Mouse (Mus musculus) heart, embryonic 14.5 days (tissue): Measurements from ENCODE around the gene Efna5. TPM values are rescaled to one million over a fixed set of nuclear protein-coding genes. Genes with fewer than 3 reads are reported as not detected.

ENCODE experiments used
- ATAC-seq: fragments of 200-750 bp; cut with Nextera tagmentation; 2 replicates; pipeline ENCODE4 v1.8.0; 2017; ENCODE audit warnings: low read depth, moderate TSS enrichment; ENCODE audit not compliant: insufficient number of reproducible peaks, insufficient read depth, low FRiP score
- H3K27ac ChIP-seq, 2 experiments: fragments of 200-500 bp in 1 of 2; fragments of 300-500 bp in 1 of 2; sonication (generic) in 1 of 2; replicated peaks in 1 of 2; 2 replicates each; pipeline ENCODE4 v1.5.1; 2012 to 2014; ENCODE audit warnings: low read depth in 2 of 2, low read length in 2 of 2, control low read depth in 1 of 2, mild to moderate bottlenecking in 1 of 2, mixed read lengths in 1 of 2; ENCODE audit not compliant: control insufficient read depth in 1 of 2, insufficient read depth in 1 of 2
- H3K27me3 ChIP-seq: fragments of 300-500 bp; sonication (generic); 2 replicates; pipeline ENCODE4 v1.6.1; 2014; ENCODE audit warnings: mild to moderate bottlenecking, low read length, control low read depth; ENCODE audit not compliant: control insufficient read depth, insufficient read depth
- H3K36me3 ChIP-seq: fragments of 300-500 bp; sonication (generic); 2 replicates; pipeline ENCODE4 v1.6.1; 2014; ENCODE audit warnings: mild to moderate bottlenecking, control low read depth, low read length, mixed read lengths; ENCODE audit not compliant: control insufficient read depth, insufficient read depth
- H3K4me1 ChIP-seq, 2 experiments: fragments of 200-500 bp in 1 of 2; fragments of 300-500 bp in 1 of 2; sonication (generic) in 1 of 2; 2 replicates each; pipeline ENCODE4 v1.6.1; 2012 to 2014; ENCODE audit warnings: low read length in 2 of 2, control low read depth in 1 of 2, mixed read lengths in 1 of 2; ENCODE audit not compliant: control insufficient read depth in 2 of 2, insufficient read depth in 2 of 2
- H3K4me2 ChIP-seq: fragments of 300-500 bp; sonication (generic); 2 replicates; pipeline ENCODE4 v1.6.1; 2014; ENCODE audit warnings: mild to moderate bottlenecking, low read length
- H3K4me3 ChIP-seq, 2 experiments: fragments of 200-500 bp in 1 of 2; fragments of 300-500 bp in 1 of 2; sonication (generic) in 1 of 2; 2 replicates each; pipeline ENCODE4 v1.5.1; 2012 to 2014; ENCODE audit warnings: low read length in 2 of 2, mild to moderate bottlenecking in 2 of 2, control low read depth in 1 of 2, low read depth in 1 of 2, moderate library complexity in 1 of 2; ENCODE audit not compliant: control insufficient read depth in 1 of 2, insufficient read depth in 1 of 2
- H3K9ac ChIP-seq: fragments of 300-500 bp; sonication (generic); 2 replicates; pipeline ENCODE4 v1.6.1; 2014; ENCODE audit warnings: mild to moderate bottlenecking, low read length
- H3K9me3 ChIP-seq: fragments of 300-500 bp; sonication (generic); 2 replicates; pipeline ENCODE4 v1.6.1; 2016; ENCODE audit warnings: low read length, control low read depth; ENCODE audit not compliant: control insufficient read depth
- WGBS: fragments of 180-500 bp; shearing (Covaris S2); extraction: QIAGEN DNeasy Blood & Tissue Kit; methylation state at CpG from one replicate; pipeline ENCODE4 v1.1.7; 2014; 5-methylcytosine and 5-hydroxymethylcytosine counted together
- polyA plus RNA-seq: library from polyadenylated mRNA; unstranded; fragments of >200 nt; fragmentation: Nextera tagmentation; extraction: Ambion mirVana; gene quantifications from 2 replicates; pipeline ENCODE4 v1.2.1, GENCODE M21; 2014

The Efna5 gene
- polyA plus RNA-seq, 1 experiment from 2014 or later, result 26.4 TPM

GRCm38 (mm10) chr17:62871191-62871590 lies 9.9 kb downstream of the Efna5 start:
- no peaks in the 10 kb centered on the region for H3K36me3 ChIP-seq
- H3K27ac ChIP-seq, result no peak overlapping the region
- H3K4me2 ChIP-seq, result no peak overlapping the region
- H3K9me3 ChIP-seq, result no peaks in the 10 kb centered on the region
- 79% methylated on average over 5 of the region's 5 CpGs for WGBS
- H3K4me3 ChIP-seq, result no peak overlapping the region
- H3K4me1 ChIP-seq, result 0 out of 4 replicates have a peak, but pooled peaks cover 0 to 5% of the 10 kb centered on the region in 2 experiments
- no peak for ATAC-seq
- H3K9ac ChIP-seq, result no peak overlapping the region
- H3K27me3 ChIP-seq, result no peaks in the 10 kb centered on the region

- ATAC-seq, result no peak
- 84% methylated on average over 5 of the region's 5 CpGs for WGBS
These were observed 10.7 kb downstream of the Efna5 start for GRCm38 (mm10) chr17:62870446-62870845.

GRCm38 (mm10) chr17:62864966-62865365 lies 16.2 kb downstream of the Efna5 start:
- Histone ChIP-seq H3K27ac (no peak overlapping the region), H3K4me2 (no peak overlapping the region), H3K9me3 (no peaks in the 10 kb centered on the region), H3K36me3 (no peaks in the 10 kb centered on the region), H3K4me3 (no peak overlapping the region), H3K4me1 (peaks cover 5 to 16% of the 10 kb centered on the region in 2 experiments), H3K27me3 (no peaks in the 10 kb centered on the region), H3K9ac (no peak overlapping the region)
- WGBS, result 89% methylated on average over 8 of the region's 8 CpGs
- no peak for ATAC-seq

More at GRCm38 (mm10) chr17:62870446-62870845, 10.7 kb downstream of the Efna5 start:
- Histone ChIP-seq H3K27ac (no peak overlapping the region), H3K9ac (no peak overlapping the region), H3K36me3 (no peaks in the 10 kb centered on the region), H3K9me3 (no peaks in the 10 kb centered on the region), H3K4me1 (0 out of 4 replicates have a peak, but pooled peaks cover 0 to 3% of the 10 kb centered on the region in 2 experiments), H3K27me3 (no peaks in the 10 kb centered on the region), H3K4me3 (no peak overlapping the region), H3K4me2 (no peak overlapping the region)

GRCm38 (mm10) chr17:62863004-62863403 lies 18.1 kb downstream of the Efna5 start:
- H3K9ac ChIP-seq, result peak overlapping the region; percentile 67; the same call in 1 of the 2 replicates
- no peaks in the 10 kb centered on the region for H3K27me3 ChIP-seq
- H3K36me3 ChIP-seq, result no peaks in the 10 kb centered on the region
- H3K4me3 ChIP-seq, result no peak overlapping the region; a peak in 1 of 4 replicates
- peaks cover 5 to 16% of the 10 kb centered on the region in 2 experiments for H3K4me1 ChIP-seq
- ATAC-seq, result no peak
- WGBS, result 69% methylated on average over 3 of the region's 3 CpGs
- H3K27ac ChIP-seq, result peak overlapping the region in 1 of 2 experiments; percentile 79; a peak in 3 of 4 replicates
- no peaks in the 10 kb centered on the region for H3K9me3 ChIP-seq
- H3K4me2 ChIP-seq, result peak overlapping the region; percentile 55

- H3K4me3 ChIP-seq, result peak overlapping the region in 1 of 2 experiments; percentile 19; a peak in 2 of 4 replicates
These were observed 18.7 kb downstream of the Efna5 start for GRCm38 (mm10) chr17:62862298-62862999.

GRCm38 (mm10) chr17:62857275-62857674 lies 23.8 kb downstream of the Efna5 start:
- H3K4me3 ChIP-seq, result no peak overlapping the region
- no peak overlapping the region for H3K4me2 ChIP-seq
- no peaks in the 10 kb centered on the region for H3K9me3 ChIP-seq
- H3K9ac ChIP-seq, result no peak overlapping the region
- H3K27ac ChIP-seq, result no peak overlapping the region
- H3K27me3 ChIP-seq, result no peaks in the 10 kb centered on the region
- H3K36me3 ChIP-seq, result no peaks in the 10 kb centered on the region
- WGBS, result 80% methylated on average over 8 of the region's 8 CpGs
- no peak for ATAC-seq
- H3K4me1 ChIP-seq, result peaks cover 8 to 16% of the 10 kb centered on the region in 2 experiments

More at GRCm38 (mm10) chr17:62862298-62862999, 18.7 kb downstream of the Efna5 start:
- peak overlapping the region; percentile 71 to 79 for H3K27ac ChIP-seq
- no peaks in the 10 kb centered on the region for H3K9me3 ChIP-seq
- H3K4me1 ChIP-seq, result peaks cover 5 to 16% of the 10 kb centered on the region in 2 experiments
- peak overlapping the region; percentile 55 for H3K4me2 ChIP-seq
- 14% methylated on average over 12 of the region's 12 CpGs for WGBS
- no peaks in the 10 kb centered on the region for H3K36me3 ChIP-seq
- H3K27me3 ChIP-seq, result no peaks in the 10 kb centered on the region
- no peak; the same call in 1 of the 2 replicates for ATAC-seq
- peak overlapping the region; percentile 67 for H3K9ac ChIP-seq

- Histone ChIP-seq H3K9me3 (no peaks in the 10 kb centered on the region), H3K27ac (peak overlapping the region in 1 of 2 experiments; percentile 12; a peak in 1 of 4 replicates), H3K9ac (no peak overlapping the region), H3K27me3 (no peaks in the 10 kb centered on the region), H3K4me3 (no peak overlapping the region), H3K4me1 (peaks cover 10 to 20% of the 10 kb centered on the region in 2 experiments), H3K36me3 (no peaks in the 10 kb centered on the region), H3K4me2 (peak overlapping the region; percentile 37)
- ATAC-seq, result no peak
- WGBS, result 41% methylated on average over 6 of the region's 6 CpGs
These were observed 27.4 kb downstream of the Efna5 start for GRCm38 (mm10) chr17:62853741-62854140.
